Mouse (Mus musculus) intestine, embryonic 15.5 days (tissue): ENCODE data around the gene Slx4. TPM values are rescaled to one million over a fixed set of nuclear protein-coding genes. Genes with fewer than 3 reads are reported as not detected.

Experiments
- ATAC-seq: fragments of 200-750 bp; cut with Nextera tagmentation; 2 replicates; pipeline ENCODE4 v1.8.0; 2017; ENCODE audit warnings: moderate TSS enrichment, moderate library complexity
- H3K27ac ChIP-seq: fragments of 300-500 bp; sonication (generic); 2 replicates; pipeline ENCODE4 v1.5.1; 2015; ENCODE audit warnings: mild to moderate bottlenecking, inconsistent platforms
- H3K27me3 ChIP-seq: fragments of 300-500 bp; sonication (generic); replicated peaks from 2 replicates; pipeline ENCODE4 v1.6.1; 2015; ENCODE audit warnings: inconsistent platforms
- H3K36me3 ChIP-seq: fragments of 300-500 bp; sonication (generic); 2 replicates; pipeline ENCODE4 v1.6.1; 2015; ENCODE audit warnings: inconsistent platforms
- H3K4me1 ChIP-seq: fragments of 300-500 bp; sonication (generic); replicated peaks from 2 replicates; pipeline ENCODE4 v1.6.1; 2015; ENCODE audit warnings: inconsistent platforms
- H3K4me2 ChIP-seq: fragments of 300-500 bp; sonication (generic); replicated peaks from 2 replicates; pipeline ENCODE4 v1.6.1; 2015; ENCODE audit warnings: mild to moderate bottlenecking, inconsistent platforms
- H3K4me3 ChIP-seq: fragments of 300-500 bp; sonication (generic); replicated peaks from 2 replicates; pipeline ENCODE4 v1.5.1; 2015; ENCODE audit warnings: inconsistent platforms
- H3K9ac ChIP-seq: fragments of 300-500 bp; sonication (generic); 2 replicates; pipeline ENCODE4 v1.6.1; 2015; ENCODE audit warnings: inconsistent platforms
- H3K9me3 ChIP-seq: fragments of 300-500 bp; sonication (generic); 2 replicates; pipeline ENCODE4 v1.6.1; 2016; ENCODE audit warnings: inconsistent platforms
- WGBS: fragments of 180-500 bp; shearing (Covaris S2); methylation state at CpG from one replicate; pipeline ENCODE4 v1.1.7; 2015; 5-methylcytosine and 5-hydroxymethylcytosine counted together
- polyA plus RNA-seq: library from polyadenylated mRNA; unstranded; fragments of >200 nt; fragmentation: Nextera tagmentation; extraction: Ambion mirVana; gene quantifications from 2 replicates; pipeline ENCODE4 v1.2.1, GENCODE M21; 2015

Gene Slx4
- polyA plus RNA-seq, 1 experiment from 2014 or later, result 12.5 TPM

GRCm38 (mm10) chr16:3933536-3933935 is 70.0 kb downstream of the Slx4 start:
- no peaks in the 10 kb centered on the region for H3K9me3 ChIP-seq
- H3K27ac ChIP-seq, result no peak overlapping the region
- ATAC-seq, result no peak
- WGBS, result 89% methylated on average over 6 of the region's 6 CpGs
- H3K4me2 ChIP-seq, result no peak overlapping the region
- no peaks in the 10 kb centered on the region for H3K4me1 ChIP-seq
- H3K27me3 ChIP-seq, result no peaks in the 10 kb centered on the region
- H3K4me3 ChIP-seq, result no peak overlapping the region
- no peak overlapping the region for H3K9ac ChIP-seq
- peaks cover 12% of the 10 kb centered on the region for H3K36me3 ChIP-seq

- 71% methylated on average over 7 of the region's 7 CpGs for WGBS
- Histone ChIP-seq H3K4me1 (no peaks in the 10 kb centered on the region), H3K4me3 (no peak overlapping the region), H3K27ac (no peak overlapping the region), H3K9me3 (no peaks in the 10 kb centered on the region), H3K9ac (no peak overlapping the region), H3K36me3 (peaks cover 10% of the 10 kb centered on the region), H3K4me2 (no peak overlapping the region), H3K27me3 (no peaks in the 10 kb centered on the region)
- ATAC-seq, result no peak
These were observed 74.4 kb downstream of the Slx4 start for GRCm38 (mm10) chr16:3929151-3929550.

Other genes starting within 250 kb of the Slx4 start
- not detected in 2 replicates for gene Olfr15, start 172.9 kb downstream of the Slx4 start, polyA plus RNA-seq
- 1.0 TPM in 2 replicates for gene Zfp174, start 156.5 kb downstream of the Slx4 start, polyA plus RNA-seq
- 38.4 and 42.6 TPM in 2 replicates for gene Naa60, start 131.4 kb downstream of the Slx4 start, polyA plus RNA-seq
- gene Zfp597, start 119.2 kb downstream of the Slx4 start, polyA plus RNA-seq, result 4.2 and 5.1 TPM in 2 replicates
- 1.2 and 1.6 TPM in 2 replicates for gene Gm20695, start 119.1 kb downstream of the Slx4 start, polyA plus RNA-seq
- gene 1700037C18Rik, start 95.1 kb downstream of the Slx4 start, polyA plus RNA-seq, result 5.0 and 6.2 TPM in 2 replicates
- gene Cluap1, start 95.0 kb downstream of the Slx4 start, polyA plus RNA-seq, result 18.1 and 21.5 TPM in 2 replicates
- gene Nlrc3, start 27.1 kb downstream of the Slx4 start, polyA plus RNA-seq, result 1.00 and 1.0 TPM in 2 replicates
- gene Dnase1, start 33.2 kb upstream of the Slx4 start, polyA plus RNA-seq, result 2.7 and 2.9 TPM in 2 replicates
- gene Trap1, start 74.1 kb upstream of the Slx4 start, polyA plus RNA-seq, result 115 and 116 TPM in 2 replicates
- gene Crebbp, start 210.2 kb upstream of the Slx4 start, polyA plus RNA-seq, result 25.3 and 25.6 TPM in 2 replicates